Mouse (Mus musculus): Measurements from ENCODE around the gene Hspa8. TPM values are rescaled to one million over a fixed set of nuclear protein-coding genes. Genes with fewer than 3 reads are reported as not detected.

Hspa8 gene
- total and polyA plus RNA-seq, 3 experiments, result 418 to 5,439 (median 3,011) TPM

DNA sequence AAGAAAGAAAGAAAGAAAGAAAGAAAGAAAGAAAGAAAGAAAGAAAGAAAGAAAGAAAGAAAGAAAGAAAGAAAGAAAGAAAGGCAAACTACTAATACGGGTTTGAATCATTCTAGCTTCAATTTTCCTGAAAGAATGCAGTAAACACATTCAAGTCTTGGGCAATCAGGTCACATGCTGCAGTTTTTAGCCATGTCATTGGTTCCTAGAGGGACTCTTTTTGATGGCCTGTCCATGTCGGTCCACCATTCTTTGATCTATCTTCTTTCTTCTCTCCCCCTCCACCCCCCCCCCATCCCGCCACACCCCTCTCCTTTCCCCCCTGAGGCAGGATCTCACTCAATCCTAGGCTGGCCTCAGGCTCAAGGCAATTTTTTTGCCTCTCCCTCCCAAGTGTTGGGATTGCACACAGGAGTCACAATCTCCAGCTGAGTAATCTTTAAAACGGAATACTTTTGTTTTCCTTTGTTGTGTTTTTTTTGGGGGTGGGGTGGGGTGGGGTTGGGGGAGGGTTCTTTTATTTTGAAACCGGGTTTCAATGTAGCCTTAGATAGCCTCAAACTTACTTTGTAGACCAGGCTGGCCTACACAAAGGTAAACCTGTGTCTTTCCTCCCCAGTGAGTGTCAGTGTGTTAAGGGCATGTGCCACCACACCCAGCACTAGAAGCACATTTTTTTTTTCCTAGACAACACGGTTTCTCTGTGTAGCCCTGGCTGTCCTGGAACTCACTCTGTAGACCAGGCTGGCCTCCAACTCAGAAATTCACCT lies 8.7 kb upstream of the Hspa8 start:
- no peak overlapping the region for H3K27ac ChIP-seq (ENCODE audit: control insufficient read depth, low read depth, low read length)
- no peaks in the 10 kb centered on the region for H3K4me1 ChIP-seq (ENCODE audit: control insufficient read depth in 1 of 2, insufficient read depth in 2 of 2, low read length in 2 of 2)
- H3K9me3 ChIP-seq (replicated peaks; ENCODE audit: insufficient read depth, low read length), result no peaks in the 10 kb centered on the region
- TF ChIP-seq MAFK (IDR thresholded peaks at IDR 0.05; ENCODE audit: borderline replicate concordance, low read depth, low read length) (no peak), TCF12 (IDR thresholded peaks at IDR 0.05; ENCODE audit: low read depth, low read length) (no peak)
- no peaks in the 10 kb centered on the region for H3K79me2 ChIP-seq (ENCODE audit: control insufficient read depth, insufficient read depth, low read length, poor library complexity)
- H3K36me3 ChIP-seq (ENCODE audit: control insufficient read depth in 1 of 2, insufficient read depth in 2 of 2, low read length in 2 of 2), result no peaks in the 10 kb centered on the region
- DNase-seq (ENCODE audit: low read depth, low spot score), result no peak
- no peaks in the 10 kb centered on the region; a peak in 3 of 4 replicates for H3K27me3 ChIP-seq (ENCODE audit: control insufficient read depth in 1 of 2, insufficient read depth in 2 of 2, low read length in 2 of 2)
- H3K9ac ChIP-seq (ENCODE audit: control insufficient read depth, low read depth, low read length, poor library complexity, severe bottlenecking), result no peak overlapping the region
- H3K4me3 ChIP-seq (ENCODE audit: control insufficient read depth in 1 of 2, insufficient read depth in 1 of 2, low read depth in 2 of 2, low read length in 2 of 2), result no peak overlapping the region

DNA sequence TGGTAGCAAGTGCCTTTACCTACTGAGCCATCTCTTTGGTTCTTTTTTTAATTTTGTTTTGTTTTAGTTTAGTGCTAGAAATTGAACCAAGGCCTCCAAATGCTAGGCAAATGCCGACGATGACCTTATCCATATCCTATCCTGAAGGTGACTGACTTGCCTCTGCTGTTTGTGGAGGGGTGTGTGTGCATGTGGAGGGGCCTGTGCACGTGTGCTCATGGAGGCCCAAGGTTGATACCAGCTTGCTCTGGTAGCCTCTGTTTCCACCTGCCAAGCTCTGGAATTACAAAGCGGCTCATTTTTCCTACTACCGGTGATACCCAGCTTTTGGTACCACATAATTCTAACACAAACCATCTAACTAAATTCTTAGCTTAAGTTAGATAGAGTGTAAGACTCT lies 7.2 kb upstream of the Hspa8 start:
- Histone ChIP-seq H3K4me3 (ENCODE audit: control insufficient read depth in 1 of 2, insufficient read depth in 1 of 2, low read depth in 2 of 2, low read length in 2 of 2) (no peak overlapping the region), H3K27ac (ENCODE audit: control insufficient read depth, low read depth, low read length) (no peak overlapping the region), H3K36me3 (ENCODE audit: control insufficient read depth in 1 of 2, insufficient read depth in 2 of 2, low read length in 2 of 2) (peaks cover 0 to 8% of the 10 kb centered on the region in 2 experiments; a peak in 2 of 4 replicates), H3K9ac (ENCODE audit: control insufficient read depth, low read depth, low read length, poor library complexity, severe bottlenecking) (no peak overlapping the region), H3K4me1 (ENCODE audit: control insufficient read depth in 1 of 2, insufficient read depth in 2 of 2, low read length in 2 of 2) (peaks cover 0 to 8% of the 10 kb centered on the region in 2 experiments; a peak in 2 of 4 replicates), H3K79me2 (ENCODE audit: control insufficient read depth, insufficient read depth, low read length, poor library complexity) (no peaks in the 10 kb centered on the region), H3K27me3 (ENCODE audit: control insufficient read depth in 1 of 2, insufficient read depth in 2 of 2, low read length in 2 of 2) (no peaks in the 10 kb centered on the region; a peak in 3 of 4 replicates), H3K9me3 (replicated peaks; ENCODE audit: insufficient read depth, low read length) (no peaks in the 10 kb centered on the region)
- DNase-seq (ENCODE audit: low read depth, low spot score), result no peak
- no peak for TF ChIP-seq RAD21 (IDR thresholded peaks at IDR 0.05; ENCODE audit: low read depth, low read length)
- TF ChIP-seq MAFK (IDR thresholded peaks at IDR 0.05; ENCODE audit: borderline replicate concordance, low read depth, low read length), result no peak
- no peak for TF ChIP-seq SIN3A (IDR thresholded peaks at IDR 0.05; ENCODE audit: low read length)
- TF ChIP-seq CHD1 (IDR thresholded peaks at IDR 0.05; ENCODE audit: low read depth, low read length), result no peak

DNA sequence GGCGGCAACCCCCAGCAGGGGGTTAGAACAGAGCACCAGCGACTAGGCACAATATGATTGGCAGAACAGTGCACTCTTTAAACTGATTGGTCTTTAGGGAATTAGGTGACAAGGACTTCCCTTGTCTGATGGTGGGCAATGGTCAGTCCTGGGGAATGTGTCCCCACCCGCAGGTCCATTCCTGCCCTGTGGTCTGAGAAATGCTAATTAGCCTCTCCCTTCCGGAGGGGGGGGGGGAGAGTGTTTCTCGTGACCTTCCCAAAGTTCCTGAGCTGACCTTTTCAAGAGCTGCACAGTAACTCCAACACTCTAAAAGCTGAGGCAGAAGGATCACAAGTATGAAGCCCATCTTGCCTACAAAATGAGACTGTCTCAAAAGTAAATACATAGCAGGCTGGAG lies 6.5 kb upstream of the Hspa8 start:
- Histone ChIP-seq H3K36me3 (ENCODE audit: control insufficient read depth in 1 of 2, insufficient read depth in 2 of 2, low read length in 2 of 2) (peaks cover 0 to 15% of the 10 kb centered on the region in 2 experiments; a peak in 2 of 4 replicates), H3K27ac (ENCODE audit: control insufficient read depth, low read depth, low read length) (no peak overlapping the region), H3K9me3 (replicated peaks; ENCODE audit: insufficient read depth, low read length) (no peaks in the 10 kb centered on the region), H3K4me1 (ENCODE audit: control insufficient read depth in 1 of 2, insufficient read depth in 2 of 2, low read length in 2 of 2) (peaks cover 0 to 14% of the 10 kb centered on the region in 2 experiments; a peak in 2 of 4 replicates), H3K27me3 (ENCODE audit: control insufficient read depth in 1 of 2, insufficient read depth in 2 of 2, low read length in 2 of 2) (no peaks in the 10 kb centered on the region; a peak in 3 of 4 replicates), H3K4me3 (ENCODE audit: control insufficient read depth in 1 of 2, insufficient read depth in 1 of 2, low read depth in 2 of 2, low read length in 2 of 2) (no peak overlapping the region), H3K79me2 (ENCODE audit: control insufficient read depth, insufficient read depth, low read length, poor library complexity) (peaks cover 3% of the 10 kb centered on the region; the same call in 1 of the 2 replicates), H3K9ac (ENCODE audit: control insufficient read depth, low read depth, low read length, poor library complexity, severe bottlenecking) (no peak overlapping the region)
- DNase-seq (ENCODE audit: low read depth, low spot score), result no peak
- TF ChIP-seq CHD2 (IDR thresholded peaks at IDR 0.05; ENCODE audit: low read length) (no peak), UBTF (IDR thresholded peaks at IDR 0.05; ENCODE audit: borderline replicate concordance, insufficient read depth, low read depth, low read length) (no peak), NELFE (IDR thresholded peaks at IDR 0.05; ENCODE audit: low read depth, low read length) (no peak), USF2 (IDR thresholded peaks at IDR 0.05; ENCODE audit: borderline replicate concordance in 1 of 2, insufficient read depth in 1 of 2, low read depth in 1 of 2, low read length in 2 of 2) (no peak), MEF2A (IDR thresholded peaks at IDR 0.05; ENCODE audit: extremely low read depth, insufficient replicate concordance, low read depth, low read length, poor library complexity, severe bottlenecking) (no peak), SMC3 (IDR thresholded peaks at IDR 0.05; ENCODE audit: low read depth, low read length) (no peak), MAZ (IDR thresholded peaks at IDR 0.05; ENCODE audit: low read depth, low read length) (no peak), CHD1 (IDR thresholded peaks at IDR 0.05; ENCODE audit: low read depth, low read length) (no peak), BHLHE40 (IDR thresholded peaks at IDR 0.05; ENCODE audit: borderline replicate concordance, low read depth, low read length) (no peak)
